Mouse (Mus musculus) kidney, adult 11 months (tissue): Measurements from ENCODE around the gene Ahdc1.
A peak's percentile ranks its signal among the peaks of the same experiment; 100 is the strongest.

Experiments used
- DNase-seq: peaks from one replicate; pipeline ENCODE4 v3.0.0; 2022

Gene Ahdc1

DNA sequence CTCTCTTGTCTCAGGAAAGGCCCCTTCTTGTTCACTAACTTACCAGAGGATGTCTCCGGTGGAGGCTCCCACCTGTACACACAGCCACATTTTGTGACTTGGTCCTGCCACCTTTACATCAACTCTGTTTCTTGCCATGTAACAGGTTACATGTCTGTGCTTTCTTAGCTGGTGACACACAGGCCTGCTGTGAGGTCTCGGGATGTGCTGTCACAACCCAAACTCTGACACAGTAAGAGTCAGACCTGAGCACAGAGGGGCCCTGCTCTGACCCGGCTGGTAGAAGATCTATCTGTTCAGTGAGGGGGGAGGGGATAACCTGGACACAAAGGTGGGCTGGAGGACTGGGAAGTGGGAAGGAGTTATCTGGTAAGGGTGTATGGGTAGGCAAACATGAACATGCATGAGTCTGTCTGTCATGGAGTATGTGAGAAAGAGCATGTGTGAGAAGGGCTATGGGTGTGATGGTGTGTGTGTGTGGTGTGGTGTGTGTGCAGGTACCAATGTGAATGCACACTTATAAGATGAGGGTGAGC lies 7.3 kb downstream of the Ahdc1 start:
- DNase-seq = no peak

DNA sequence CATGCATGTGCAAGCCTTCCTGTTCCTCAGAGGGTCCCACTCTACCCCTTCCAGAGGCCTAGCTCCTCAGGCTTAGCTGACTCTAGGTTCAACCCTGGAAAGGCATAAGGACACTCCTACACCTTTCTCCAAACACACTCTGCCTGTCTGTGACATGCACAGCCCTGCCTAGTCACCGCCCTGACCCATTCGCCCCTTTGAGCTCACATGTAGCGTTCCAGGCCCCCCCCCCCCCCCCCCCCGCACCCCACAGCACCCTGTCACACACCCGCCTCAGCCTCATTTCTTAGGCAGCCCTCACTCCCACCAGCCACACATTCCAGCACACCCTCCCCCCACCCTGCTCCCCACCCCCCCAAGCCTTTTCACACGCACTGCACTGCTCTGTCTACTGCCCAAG lies 9.7 kb downstream of the Ahdc1 start:
- DNase-seq = no peak

DNA sequence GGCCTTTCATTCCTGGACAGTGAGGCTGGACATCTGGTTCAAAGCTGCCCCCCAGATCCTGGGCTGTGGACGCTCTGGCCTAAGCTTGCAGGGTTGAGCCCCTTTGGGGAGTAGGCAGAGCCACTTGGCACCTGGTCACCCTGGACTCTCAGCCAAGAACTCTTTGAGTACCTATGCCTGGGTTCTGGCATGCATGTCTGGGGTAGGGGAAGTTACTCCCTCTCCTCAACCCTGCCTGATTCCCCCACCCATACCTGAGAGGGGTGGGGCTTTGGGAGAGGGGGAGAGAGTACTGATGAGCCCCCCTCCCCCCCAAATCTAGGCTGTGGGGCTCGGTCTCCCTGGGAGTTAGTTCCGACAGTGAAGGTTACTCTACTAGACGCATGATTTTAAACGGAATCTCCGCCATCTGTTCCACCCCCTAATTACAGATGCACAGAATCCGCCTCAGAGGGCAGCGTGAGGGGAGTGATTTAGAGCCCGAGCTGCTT lies 10.2 kb downstream of the Ahdc1 start:
- DNase-seq = peak; percentile 75

DNA sequence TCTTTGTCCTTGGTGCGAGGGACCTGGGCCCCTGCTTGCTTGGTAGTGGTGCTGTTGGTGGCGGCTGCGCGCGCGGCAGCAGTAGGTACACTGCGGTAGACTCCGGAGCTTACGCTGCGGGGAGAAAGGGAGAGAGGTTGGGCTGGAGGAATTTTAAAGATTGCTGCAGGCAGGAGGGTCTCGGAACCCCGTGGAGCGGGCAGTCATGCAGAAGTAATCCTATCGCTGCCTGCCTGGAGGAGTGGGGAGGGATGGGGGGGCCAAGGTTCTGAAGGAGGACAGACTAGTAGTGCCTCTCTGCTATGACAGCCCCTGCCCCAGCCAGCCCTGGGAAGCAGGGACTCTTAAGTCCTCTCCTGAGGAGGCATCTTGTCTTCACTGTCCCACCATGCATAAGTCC lies 11.2 kb downstream of the Ahdc1 start:
- DNase-seq = no peak

DNA sequence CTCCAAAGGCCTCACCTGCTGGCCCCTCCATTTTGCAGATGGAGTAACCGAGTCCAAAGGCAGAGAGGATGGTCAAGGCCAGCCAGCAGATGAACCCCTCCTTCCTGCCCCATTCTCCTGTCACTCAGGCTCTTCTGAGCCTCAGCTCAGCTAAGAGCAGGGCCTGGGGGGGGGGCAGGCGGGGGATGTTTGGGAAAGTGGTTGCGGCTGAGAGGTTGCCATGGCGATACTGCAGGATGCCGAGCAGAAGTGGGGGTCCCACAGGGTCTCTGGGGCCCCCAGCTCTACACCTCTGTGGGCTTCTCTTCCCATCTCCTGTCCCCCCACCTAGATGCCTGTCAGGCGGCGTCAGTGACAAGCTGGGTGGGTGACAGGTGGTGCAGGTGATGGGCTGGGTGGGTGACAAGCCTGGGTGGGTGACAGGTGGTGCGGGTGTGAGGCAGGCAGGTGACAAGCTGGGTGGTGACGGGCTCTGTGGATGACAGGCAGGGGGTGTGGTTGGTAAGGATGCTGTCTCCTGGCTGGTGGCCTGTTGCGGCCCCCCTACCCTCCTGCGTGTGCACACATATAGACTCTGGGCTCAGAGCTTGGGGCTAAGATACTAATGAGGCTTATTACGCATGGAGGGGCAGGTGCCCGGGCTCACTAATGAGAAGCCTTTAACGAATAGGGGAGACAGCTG lies 12.0 kb downstream of the Ahdc1 start:
- no peak for DNase-seq

DNA sequence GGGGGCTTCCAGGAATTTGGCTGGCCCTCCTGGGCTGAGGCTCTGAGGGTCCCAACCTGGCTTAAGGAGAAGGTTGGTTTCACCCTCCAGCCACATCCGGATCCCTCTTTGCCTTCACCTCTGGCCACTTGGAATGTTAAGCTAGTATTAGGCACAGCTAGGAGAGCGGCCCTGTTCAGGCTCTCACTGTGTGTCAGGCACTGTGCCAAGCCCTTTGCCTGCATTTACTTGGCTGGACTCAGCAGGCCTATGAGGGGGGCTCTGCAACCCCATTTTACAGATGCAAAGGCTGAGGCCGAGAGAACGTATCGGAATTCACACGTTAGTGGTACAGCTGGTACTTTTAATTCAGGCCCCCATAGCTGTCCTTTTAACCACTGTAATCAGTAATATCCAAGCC lies 12.6 kb downstream of the Ahdc1 start:
- DNase-seq = no peak

DNA sequence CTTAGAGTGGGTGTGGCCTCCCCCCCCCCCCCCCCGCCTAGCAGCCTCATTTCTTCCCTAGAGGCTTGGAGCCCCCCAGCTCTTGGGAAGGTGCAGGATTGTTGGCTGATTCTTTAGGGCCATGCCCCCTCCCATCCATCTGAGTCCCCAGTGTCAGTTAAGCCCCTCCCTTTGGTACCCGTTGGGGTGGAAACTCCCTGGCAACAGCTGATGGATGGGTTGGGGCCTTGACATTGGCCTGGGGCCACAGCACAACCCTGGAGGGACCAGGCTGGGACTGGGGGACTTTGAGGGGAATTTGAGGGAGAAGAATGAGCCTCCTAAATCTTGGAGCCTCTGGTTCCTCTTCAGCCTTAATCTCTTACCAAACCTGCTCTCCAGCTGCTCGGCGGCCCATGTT lies 13.3 kb downstream of the Ahdc1 start:
- no peak for DNase-seq

DNA sequence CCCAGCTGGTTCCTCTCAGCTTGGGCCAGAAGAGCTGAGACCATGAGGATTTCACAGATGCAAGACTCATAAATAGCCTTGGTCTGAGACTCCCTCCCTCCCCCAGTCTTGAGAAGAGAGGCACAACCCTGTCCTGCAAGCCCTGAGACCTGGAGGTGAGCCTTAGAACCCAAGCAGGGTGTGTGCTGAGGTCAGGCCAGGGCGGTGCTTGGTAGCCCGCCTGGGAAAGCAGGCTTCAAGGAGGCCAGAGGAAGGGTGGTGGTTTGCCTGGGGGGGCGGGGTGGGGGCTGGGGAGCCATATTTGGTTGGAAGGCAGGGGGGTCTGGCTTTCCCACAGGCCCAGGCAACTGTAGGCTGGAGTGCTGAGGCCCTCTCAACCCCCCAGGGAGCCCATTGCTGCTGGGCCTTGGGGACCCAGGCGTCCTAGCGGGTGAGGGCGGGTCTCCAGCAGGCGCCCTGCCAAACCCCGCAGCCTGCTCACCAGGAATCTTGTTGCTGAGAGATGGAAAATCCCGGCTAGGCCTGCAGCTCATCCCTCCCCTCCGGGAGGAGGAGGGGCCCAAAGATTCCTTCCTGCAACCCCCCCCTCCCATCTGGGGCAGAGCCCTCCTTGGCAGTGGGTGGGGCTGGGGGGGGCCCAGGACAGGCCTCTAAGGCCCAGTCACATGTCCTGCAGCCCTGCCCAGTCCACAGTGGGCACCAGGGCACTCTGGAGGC lies 14.1 kb downstream of the Ahdc1 start:
- peak; percentile 72 for DNase-seq

DNA sequence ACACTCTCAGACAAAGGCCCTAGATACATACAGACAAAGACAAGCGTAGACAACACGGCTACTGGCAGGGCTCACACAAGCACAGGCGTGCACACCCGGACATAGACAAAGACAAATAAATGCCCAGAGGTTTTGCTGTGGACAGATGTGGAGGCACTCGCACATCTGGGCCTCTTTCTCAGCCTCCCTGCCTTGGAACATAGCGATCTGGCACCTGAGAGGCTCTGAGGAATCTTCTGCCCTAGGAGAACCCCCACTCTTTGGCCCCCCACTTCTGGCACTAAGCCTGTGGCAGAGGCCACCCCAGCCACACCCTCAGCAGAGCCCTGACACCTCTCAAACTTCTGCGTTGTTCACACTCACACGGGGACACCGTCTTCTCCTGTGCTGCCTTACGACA lies 15.2 kb downstream of the Ahdc1 start:
- DNase-seq = no peak

DNA sequence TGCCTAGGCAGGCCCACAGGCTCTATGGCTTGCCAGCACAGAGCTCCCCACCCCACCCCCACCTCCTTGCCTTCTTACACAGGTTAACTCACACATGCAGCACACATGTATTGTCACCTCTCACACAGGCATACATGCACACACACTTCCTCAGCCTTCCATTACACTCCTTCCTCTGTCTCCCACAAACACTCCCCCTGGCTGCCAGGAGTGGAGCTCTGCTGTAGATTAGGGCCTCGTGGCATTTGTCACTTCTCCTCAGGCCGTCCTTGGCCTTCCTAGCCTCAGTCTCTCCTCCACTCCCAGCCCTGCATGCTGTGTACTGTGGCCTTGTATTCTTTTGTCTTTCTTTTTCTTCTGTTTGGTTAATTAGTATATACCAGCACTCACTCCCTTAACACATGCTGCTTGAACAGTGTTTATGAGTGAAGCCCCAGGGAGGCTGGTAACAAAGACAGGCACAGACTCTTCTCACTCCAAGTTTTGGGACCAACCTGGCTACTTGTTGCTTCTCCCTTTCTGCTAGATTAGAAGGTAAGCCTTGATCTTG lies 15.8 kb downstream of the Ahdc1 start:
- no peak for DNase-seq

DNA sequence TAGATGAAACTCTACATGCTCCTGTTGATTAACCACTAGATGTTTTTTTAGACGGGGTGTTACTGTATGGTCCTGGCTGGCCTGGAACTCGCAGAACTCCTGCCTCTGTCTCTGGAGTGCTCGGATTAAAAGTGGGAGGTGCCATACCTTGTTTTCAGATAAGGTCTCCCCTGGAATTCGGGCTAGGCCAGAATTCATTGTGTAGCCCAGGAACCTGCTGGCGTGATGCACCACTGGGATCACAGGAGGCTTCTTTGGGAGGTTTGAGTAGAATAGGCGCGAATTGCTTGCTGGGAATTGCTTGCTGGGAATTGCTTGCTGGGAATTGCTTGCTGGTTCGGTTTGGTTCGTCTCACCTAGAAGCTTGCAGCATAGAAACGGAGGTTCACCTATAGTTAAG lies 16.7 kb downstream of the Ahdc1 start:
- no peak for DNase-seq

DNA sequence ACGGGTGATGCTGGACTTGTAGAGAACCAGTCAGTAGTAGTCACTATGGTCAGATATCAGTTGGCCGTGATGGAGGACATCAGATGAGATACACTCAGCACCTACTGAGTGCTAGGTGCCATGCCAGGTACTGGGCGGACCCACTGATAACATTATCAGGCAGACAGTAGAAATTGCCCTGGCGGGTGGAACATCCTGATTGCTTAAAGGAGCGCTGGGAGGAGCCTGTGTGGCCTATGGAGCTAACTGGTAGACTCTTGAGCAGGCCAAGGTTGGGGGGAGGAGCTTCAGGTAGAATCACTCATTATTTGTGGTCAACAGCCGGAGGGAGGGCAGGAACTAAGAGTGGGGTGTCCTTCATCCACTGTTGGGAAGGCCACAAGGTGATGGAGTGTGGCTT lies 17.1 kb downstream of the Ahdc1 start:
- no peak for DNase-seq

DNA sequence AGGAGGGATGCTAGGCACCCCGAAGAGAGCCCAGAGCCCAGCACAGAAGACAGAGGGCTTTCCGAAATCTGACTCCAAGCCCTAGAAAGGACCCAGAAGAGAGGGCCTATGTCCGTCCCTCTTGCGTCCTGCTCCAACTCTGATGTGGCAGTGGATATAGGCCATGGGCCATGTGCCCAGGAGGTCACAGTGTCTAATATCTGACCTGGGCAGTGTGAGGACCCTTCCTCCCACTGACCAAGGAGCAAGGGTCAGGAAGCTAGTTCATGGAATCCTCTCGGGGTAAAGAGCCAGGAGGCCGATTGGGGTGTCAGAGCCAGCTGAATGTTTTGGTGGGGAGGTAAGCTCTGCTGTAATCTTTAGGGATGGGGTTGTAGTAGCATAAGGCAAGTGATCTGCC lies 17.8 kb downstream of the Ahdc1 start:
- no peak for DNase-seq

DNA sequence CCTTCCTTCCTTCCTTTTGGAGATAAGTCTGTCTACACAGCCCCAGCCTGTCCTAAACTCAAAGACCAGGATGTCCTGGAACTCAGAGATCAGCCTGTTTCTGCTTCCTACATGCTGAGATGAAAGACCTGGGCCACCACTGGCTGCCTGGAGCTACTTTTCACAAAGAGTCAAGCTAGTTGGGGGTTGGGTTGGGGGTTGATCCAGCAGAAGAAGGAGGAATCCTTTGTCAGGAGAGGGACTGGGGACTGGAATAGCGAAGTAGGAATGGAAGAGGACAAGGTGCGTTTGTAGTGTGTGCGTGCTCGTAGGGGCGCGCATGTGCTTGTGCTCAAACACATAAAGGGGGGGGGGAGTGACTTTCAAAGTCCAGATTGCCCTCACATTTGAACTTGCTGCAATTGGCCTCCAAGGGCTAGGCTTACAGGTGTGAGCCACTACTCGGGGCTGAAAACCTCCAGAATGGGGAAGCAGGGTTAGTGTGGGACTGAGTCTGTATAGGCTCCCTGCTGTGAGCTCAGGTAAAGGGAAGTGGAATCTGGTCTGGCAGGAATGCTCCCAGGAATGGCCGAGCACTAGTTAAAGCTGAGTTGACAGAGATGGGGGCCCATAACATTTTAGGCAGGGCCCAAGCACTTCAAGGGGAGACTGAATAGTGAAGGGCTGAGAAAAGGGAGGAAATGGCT lies 21.5 kb downstream of the Ahdc1 start:
- no peak for DNase-seq

DNA sequence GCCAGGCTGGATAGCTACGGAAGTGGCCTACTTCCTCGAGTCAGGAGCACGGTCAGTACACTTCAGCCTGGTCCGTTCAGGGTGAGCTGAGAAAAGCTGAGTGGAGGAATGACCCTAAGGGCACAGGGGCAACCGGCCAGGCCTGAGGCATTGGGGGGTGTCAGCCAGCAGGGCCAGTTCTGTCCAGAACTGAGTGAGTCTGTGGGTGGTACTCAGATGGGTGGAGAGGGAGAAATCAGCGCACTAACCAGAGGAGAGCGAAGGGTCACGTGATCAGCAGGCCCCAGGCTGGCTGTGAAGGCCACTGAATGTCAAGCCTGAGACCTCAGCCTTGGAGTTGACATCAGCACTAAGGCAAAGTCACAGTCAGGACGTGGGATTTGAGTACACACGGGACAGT lies 23.4 kb downstream of the Ahdc1 start:
- peak; percentile 75 for DNase-seq

DNA sequence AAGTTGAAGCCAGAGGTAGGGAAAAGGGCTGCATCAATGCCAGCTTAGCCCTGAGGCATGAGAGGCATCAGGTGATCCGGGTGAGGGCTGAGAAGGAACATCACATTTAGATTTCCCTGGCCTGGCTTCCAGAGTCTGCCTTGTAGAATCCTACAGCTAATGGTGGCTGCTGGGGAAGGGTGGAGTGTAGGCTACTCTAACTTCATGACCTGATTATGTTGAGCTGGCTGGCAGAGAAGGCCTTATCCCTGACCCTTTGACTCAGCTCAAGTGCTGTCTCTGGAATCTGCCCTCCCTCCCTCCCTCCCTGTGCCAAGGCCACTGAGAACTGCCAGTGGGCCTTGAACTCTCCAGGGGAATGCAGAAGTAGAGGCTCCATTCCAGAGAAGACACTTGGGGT lies 24.4 kb downstream of the Ahdc1 start:
- DNase-seq = no peak

DNA sequence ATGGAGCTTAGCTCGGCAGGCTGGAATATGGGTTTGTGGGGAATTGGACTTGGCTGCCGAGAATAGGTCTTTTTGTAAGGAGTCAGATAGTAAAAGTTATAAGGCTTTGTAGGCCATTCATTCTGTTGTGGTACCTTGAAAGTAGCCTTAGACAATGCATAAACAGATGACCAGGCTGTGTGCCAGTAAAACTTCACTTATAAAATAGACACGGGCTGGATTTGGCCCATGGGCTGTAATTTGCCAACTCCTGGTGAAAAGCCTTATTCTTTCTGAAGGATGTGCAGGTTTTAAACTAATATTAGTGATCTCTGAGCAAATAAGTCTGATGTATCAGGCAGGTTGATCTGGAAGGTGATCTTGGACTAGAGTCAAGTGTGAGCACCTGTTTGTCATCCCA lies 24.9 kb downstream of the Ahdc1 start:
- DNase-seq = no peak

DNA sequence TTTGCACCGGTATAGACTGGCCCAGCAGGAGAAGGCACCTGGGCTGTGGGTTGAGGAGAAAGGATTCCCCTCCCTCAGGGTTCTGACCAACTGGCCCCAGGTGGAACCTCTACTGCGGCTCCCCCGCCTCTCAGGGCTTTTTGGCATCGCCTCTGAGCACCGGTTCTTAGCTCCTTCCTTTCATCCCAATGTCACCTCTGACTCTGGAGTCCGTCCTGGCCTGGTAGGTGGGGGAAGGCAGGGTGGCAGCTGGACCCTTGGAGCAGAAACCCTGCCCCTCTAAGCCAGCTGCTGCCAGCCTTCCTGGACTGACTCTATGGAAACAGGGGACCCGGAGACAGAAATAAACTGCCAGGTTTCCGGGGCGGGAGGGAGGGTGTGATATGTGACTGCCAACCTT lies 26.2 kb downstream of the Ahdc1 start:
- no peak for DNase-seq

DNA sequence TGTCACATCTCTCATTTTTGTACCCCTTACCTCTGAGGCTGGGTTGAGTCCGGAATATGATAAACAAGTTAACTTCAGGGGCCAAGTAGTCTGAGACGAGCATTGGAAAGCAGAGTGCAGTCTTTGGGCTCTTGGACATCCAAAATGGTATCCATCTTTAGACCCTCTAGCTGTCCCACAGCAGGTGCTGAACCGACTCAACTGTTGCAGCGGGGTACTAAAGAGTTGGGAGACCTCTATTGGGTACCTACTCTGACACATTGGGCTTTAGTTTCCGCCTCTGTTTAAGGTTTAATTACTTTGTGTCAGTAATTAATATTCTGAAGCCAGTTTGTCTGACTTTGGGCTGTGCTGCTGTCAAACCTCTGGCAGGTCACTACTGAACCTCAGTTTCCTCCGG lies 26.7 kb downstream of the Ahdc1 start:
- no peak for DNase-seq

DNA sequence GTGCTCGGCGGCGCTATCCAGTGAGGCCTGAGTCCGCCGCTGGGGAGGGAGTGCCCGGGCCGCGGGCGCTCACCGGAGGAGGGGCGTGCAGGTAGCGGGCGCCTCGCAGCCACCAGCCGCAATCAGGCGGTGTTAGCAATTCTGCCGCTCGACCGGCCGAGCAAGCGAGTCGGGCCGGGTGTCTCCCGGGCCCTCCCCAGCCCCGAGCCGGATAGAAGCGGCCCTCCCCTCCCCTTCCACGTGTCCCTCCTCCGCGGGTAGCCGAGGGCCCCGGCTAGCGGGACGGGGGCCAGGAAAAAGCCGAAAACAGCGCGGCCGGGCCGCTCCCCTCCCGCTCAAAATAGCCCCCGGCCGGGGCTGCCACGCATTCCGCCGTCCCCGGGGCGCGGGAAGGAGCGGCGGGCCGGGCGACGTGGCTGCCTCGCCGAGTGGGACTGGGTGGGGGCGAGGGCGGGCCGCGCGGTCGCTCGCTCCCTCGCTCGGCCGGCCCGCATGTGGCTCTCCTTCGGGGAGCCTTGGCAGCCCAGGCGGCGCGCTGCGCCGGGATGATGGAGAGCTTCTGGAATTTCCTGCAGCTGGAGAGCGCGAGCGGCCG lies 27.6 kb downstream of the Ahdc1 start:
- DNase-seq = peak; percentile 62

DNA sequence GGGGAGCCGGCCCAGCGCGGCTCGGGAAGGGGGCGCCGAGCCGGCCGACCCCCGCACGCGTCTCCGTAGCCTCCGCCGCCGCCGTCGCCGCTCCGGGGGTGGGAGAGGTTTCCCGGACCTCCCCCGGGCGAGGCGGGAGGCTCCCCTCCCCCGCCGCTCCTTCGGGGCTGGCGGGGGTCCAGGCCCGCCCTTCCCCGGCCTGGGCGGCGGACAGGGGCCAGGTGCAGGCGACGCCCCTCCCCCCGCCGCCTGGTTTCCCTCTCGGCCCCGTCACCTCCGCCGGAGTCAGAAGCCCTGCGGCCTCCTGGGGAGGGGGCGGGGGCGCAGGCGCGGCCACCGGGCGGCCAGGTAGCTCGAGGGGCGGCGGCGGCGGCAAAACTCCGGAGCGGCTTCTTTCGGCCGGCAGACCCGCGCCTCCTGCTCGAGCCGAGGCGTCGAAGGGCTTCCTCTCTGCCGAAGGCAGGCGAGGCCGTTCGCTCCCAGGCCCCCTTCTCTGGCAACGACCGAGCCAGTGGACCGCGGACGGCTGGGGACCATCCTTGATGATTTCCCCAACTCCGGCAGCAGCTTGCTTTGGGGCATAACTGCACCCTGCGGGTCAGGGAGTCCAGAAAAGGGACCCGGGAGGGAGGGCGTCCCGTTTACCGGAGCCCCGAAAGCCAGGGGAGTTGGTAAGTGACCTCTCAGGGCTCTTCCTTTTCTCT lies 28.2 kb downstream of the Ahdc1 start:
- no peak for DNase-seq

DNA sequence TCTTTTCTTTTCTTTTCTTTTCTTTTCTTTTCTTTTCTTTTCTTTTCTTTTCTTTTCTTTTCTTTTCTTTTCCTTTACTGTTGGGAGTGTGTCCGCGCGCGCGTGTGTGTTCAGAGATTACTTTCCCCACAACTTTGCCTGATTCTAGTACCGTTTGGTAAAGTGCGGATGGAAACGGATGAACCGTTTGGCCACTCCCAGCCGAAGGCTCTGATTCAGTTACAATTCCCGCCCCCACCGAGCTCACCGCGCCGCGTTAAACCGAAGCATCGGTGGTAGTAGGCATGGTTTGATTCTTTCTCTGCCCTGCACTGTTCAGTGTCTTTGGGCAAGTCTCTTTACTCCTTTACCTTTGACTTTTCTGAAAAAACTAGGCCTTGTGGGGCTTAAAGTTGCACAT lies 28.8 kb downstream of the Ahdc1 start:
- DNase-seq = no peak
